Mouse (Mus musculus) hematopoietic stem cell, adult 5-6 weeks (primary cell): ENCODE measurements around the gene Olfr1428. TPM values are rescaled to one million over a fixed set of nuclear protein-coding genes. Genes with fewer than 3 reads are reported as not detected.
"Not testable (repeated sequence)": the region's sequence is repeated elsewhere in the genome, so short reads cannot be mapped to it uniquely, and the experiment has no call there.

Experiments used
- ATAC-seq, 2 experiments: fragments of 125-278 bp in 1 of 2; replicated peaks in 1 of 2; 2 replicates each; pipeline ENCODE4 v1.8.0; 2016 to 2017; ENCODE audit warnings: inconsistent platforms in 2 of 2, mild to moderate bottlenecking in 2 of 2, moderate number of reproducible peaks in 2 of 2, low read depth in 1 of 2, moderate TSS enrichment in 1 of 2; ENCODE audit not compliant: low FRiP score in 2 of 2, poor library complexity in 2 of 2, severe bottlenecking in 2 of 2, insufficient read depth in 1 of 2, low TSS enrichment in 1 of 2
- total RNA-seq: library from RNA; stranded (forward); fragments of 172-1452, 232-1000 nt; gene quantifications from 2 replicates; pipeline ENCODE4 v1.2.3, GENCODE M21; 2017

The Olfr1428 gene
- not detected in 2 replicates for total RNA-seq

DNA sequence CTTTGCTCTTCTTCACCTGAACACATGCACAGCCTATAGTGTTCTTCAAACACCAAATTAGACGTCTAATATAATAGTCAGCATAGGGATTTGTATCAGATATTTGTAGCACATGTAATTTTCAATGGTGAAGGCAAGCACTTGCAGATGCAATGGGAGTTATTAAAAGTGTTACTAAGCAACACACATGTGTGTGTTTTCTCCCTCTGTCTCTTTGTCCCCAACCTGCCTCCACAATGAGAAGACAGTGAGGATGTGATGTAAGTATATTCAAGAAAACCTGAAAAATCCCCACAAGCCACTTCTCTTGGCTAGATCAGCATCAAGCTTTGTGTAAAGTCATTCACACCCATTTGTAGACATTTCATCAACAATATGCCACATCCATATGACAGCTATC lies at the start of gene Olfr1428:
TSS of gene Olfr1428 (minus strand) at position 101 of the 400 bp plus-strand sequence.
- no peak for ATAC-seq

DNA sequence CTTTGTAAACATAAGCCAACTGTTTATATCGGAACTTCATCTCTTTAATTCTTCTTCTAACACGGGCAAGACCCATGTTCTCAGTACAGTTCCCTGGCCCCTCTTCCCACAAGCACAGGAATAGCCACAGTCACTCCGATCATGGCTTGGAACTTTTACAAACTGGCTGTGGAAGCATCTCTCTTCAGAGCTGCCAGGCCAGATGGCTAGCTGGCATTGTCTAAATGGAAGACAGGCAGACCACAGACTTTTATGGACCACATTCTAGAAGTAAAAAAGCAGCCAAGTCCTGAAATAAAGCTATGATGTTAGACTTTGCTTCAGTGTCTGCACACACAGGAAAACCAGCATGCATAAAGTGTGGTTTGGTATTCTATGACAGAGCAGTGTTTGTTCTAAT lies 29.8 kb upstream of the Olfr1428 start:
- no peak for ATAC-seq

DNA sequence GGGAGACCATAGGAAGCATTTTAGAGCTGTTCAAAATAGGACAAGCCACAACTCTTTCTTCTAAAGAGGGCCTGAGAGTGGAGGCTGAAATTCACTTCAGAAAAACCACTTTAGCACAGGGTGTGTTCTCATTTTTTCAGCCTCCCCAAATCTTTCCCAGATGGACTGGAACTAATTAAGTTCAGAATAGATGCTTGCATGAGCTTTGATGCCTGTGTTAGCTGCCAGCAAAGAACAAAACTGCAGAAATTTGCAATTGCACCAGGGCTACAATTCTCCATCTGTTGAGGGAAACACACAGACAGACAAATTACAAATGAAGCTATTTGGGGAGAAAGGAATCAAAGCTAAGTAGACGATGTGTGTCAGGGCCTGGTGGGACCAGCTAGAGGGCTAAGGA lies 27.7 kb upstream of the Olfr1428 start:
- ATAC-seq, result no peak

DNA sequence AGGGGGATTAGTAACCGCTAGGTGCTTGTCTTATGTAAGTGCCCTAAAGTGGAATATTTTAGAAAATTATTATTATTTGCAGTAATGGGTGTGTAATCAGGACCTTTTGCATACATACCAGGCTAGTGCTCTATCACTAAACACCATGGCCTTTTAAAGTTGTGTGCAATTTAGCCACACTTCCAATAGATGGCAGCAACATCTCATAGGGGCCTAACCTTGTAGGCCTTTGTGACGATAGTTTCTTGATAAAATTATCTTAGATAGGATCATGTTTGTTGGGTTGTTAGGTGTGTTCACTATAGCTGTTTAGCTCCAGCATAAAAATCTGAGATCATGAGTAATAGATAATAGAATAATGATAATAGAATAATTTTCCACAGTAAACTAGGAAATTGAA lies 18.6 kb upstream of the Olfr1428 start:
- ATAC-seq, result peak; percentile 66 to 69

DNA sequence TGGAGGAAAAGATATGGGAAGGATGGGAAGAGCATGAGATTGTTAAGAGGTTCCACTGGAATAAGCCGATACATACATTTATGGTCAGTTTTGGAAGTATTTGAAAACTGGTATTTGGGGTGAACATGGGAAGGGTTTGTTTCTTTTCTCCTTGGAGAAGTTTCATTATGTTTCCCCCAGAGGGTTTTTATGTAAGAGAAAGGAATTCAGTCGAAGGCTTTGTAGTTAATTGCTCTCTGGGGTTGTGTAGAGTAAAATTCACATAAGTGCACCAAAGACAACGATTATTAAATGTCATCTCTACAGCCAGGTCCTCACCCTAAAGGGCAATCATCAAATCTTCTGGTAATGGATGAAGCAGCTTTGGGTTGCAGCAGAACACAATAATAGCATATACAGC lies 7.4 kb upstream of the Olfr1428 start, which contains the start of gene Olfr76:
TSS of gene Olfr76 (minus strand) at position 101 of the 400 bp plus-strand sequence.
- ATAC-seq, result no peak

DNA sequence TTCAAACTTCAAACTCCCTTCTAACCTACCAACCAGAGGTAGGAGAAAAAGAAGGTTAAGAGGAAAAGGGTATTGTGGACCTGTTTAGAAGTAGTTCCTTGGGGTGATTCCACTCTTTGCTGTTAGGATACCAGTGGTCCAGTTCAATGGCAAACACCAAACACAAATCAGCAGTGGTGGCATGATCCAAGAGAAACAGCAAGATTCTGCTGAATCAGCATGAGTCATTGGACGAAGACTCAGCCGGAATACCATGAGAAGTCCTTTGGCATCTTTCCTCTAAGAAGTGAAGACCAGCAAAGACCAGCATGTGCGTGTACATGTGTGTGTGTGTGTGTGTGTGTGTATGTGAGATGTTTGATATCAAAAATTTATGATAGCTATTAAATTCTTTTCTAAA lies 767 bp upstream of the Olfr1428 start:
- ATAC-seq, result no peak

DNA sequence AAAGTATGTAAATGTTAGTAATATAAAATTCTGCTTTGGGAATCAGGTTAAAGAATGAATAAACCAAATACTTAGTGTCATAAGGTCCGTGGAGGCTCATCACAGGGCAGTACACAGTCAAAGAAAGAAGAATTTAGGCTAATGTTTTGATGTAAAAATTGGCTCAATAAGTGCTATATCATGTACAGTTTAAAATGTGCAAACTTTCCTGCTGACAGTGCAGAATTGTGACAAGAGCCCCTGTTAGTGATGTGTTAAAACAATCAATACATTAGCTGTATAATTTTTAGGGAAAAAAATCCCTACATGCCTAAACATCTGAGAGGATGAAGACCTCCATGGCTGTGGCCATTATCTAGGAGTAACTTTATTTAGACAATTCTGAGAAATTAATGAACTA lies 1.9 kb downstream of the Olfr1428 start:
- ATAC-seq, result no peak

DNA sequence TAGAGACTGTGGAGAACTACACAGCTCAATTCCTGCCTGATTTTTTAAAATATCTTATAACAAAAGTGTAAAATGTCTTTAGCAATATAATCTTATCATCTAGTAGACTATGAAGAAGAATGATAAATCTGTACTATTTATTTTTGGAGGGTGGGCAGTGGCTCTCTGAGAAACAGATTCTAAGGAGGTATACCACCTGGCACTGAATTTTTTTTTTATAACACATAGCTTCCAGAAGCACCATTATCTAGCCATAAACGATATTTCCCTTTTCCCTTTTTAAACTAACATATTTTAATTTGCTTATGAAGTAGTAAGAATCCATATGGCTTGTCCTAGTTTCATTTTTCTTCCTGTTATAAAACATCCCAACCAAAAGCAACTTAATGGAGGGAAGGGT lies 11.2 kb downstream of the Olfr1428 start:
- ATAC-seq, result no peak

DNA sequence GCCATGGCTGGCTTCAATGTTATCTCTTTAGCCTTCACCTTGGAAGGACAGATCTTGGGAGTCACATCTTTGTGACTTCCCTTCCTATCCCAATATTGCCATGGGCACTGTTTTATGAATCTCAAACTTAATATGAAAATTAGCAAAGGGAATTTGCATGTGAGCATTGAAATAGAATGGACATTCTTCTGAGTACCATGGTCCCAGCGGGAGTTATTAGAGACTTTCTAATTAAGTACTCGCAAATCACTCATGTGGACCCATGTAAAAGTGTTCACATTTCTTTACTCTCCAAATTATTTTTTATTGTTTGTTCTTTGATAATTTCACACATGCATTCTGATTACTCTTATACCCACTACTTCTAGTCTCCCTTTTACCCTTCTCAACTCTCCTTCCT lies 12.5 kb downstream of the Olfr1428 start, which contains the start of gene Olfr1427:
TSS of gene Olfr1427 (minus strand) at position 101 of the 400 bp plus-strand sequence.
- no peak for ATAC-seq

DNA sequence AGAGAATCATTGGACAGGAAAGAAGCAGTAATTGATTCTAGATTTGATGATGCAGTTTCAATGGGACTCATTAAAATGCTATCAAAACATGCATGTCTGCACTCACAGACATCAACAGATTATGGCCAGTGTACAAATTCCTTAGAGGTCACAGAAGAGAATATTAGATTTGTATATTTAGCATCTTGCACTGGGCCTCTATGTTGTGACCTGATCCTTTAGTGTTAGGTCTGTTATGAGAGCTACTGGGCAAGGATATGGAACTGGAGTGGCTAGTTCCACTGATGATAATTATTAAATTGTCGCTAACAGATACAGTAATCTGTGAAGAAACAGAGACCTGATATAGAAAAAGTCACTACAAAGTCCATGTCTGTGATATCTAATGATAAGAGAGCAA lies 23.8 kb downstream of the Olfr1428 start, which contains the start of gene Olfr1426:
TSS of gene Olfr1426 (minus strand) at position 101 of the 400 bp plus-strand sequence.
- ATAC-seq, result no peak

DNA sequence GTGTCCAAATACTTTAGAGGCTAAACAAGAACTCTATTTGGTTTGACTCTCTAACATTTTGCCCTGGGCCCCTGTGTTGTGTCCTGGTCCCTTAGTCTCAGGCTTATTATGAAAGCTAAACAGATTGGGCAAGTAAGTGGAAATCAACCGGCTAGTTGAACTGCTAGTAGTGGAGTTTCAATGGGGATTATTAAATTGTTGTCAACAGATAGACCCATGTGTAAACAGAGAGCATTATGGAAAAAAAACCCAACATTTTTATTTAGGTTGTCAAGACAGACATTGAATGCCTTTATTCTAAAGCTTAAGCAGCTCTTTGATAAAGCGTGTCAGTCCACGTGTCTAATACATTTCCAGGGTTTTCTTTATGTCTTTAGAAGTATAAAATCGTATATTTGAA lies 38.1 kb downstream of the Olfr1428 start, which contains the start of gene Olfr1425:
TSS of gene Olfr1425 (minus strand) at position 101 of the 400 bp plus-strand sequence.
- not testable (repeated sequence) for ATAC-seq

DNA sequence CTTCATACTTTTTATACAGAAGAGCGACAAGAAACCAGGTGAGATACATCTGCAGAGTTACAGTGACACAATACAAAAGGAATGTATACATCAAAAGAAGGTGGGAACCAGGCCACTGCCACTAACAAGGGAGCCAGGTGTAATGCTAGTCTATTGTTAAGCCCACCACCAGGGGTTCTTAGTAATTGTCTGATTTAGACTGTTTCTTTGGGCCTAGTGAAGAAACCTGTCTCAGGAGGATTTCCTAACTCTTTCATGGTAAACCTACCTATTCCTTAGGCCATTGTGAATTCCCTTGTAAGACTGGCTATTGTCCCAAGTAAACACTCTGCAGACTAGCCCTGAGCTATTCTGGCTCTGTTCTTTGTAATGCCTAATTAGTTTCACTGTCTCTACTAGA lies 46.2 kb downstream of the Olfr1428 start:
- ATAC-seq, result not testable (repeated sequence)

DNA sequence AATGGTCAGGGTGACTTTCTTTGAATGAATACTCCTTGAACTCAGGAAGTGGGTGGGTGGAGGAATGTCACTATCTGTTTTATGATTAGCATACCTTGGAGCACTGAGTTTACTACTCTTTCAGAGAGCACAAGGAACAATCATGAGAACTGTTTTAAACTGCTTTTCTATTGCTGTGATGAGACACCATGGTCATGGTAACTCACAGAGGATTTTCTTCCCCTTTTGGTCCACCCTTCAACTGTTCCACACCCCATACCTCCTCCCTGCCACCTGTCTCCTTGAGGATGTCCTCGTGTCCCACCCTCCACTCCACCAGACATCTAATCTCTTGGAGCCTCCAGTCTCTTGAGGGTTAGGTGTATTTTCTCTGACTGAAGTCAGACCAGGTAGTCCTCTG lies 47.9 kb downstream of the Olfr1428 start:
- ATAC-seq, result not testable (repeated sequence)

DNA sequence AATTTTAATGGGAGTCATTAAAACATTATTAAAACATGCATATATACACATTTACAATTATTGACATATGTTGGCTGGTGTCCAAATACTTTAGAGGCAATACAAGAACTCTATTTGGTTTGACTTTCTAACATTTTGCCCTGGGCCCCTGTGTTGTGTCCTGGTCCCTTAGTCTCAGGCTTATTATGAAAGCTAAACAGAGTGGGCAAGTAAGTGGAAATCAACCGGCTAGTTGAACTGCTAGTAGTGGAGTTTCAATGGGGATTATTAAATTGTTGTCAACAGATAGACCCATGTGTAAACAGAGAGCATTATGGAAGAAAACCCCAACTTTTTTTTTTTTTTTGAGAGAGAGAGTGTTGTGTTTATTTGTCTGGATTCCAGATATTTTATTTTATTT lies 53.1 kb downstream of the Olfr1428 start, which contains the start of gene Olfr1424:
TSS of gene Olfr1424 (minus strand) at position 101 of the 400 bp plus-strand sequence.
- not testable (repeated sequence) for ATAC-seq

Other genes with a start within 250 kb of the Olfr1428 start
- gene Olfr1419, start 240.8 kb downstream of the Olfr1428 start, total RNA-seq, result not detected in 2 replicates
- gene Olfr1420, start 229.3 kb downstream of the Olfr1428 start, total RNA-seq, result not detected in 2 replicates
- gene Patl1, start 203.5 kb downstream of the Olfr1428 start, total RNA-seq, result 14.8 and 14.9 TPM in 2 replicates
- gene Osbp, start 150.0 kb downstream of the Olfr1428 start, total RNA-seq, result 35.0 and 39.5 TPM in 2 replicates
- gene Olfr1423, start 74.6 kb downstream of the Olfr1428 start, total RNA-seq, result not detected in 2 replicates
- not detected in 2 replicates for gene Olfr1424, start 53.2 kb downstream of the Olfr1428 start, total RNA-seq
- not detected in 2 replicates for gene Olfr1425, start 38.2 kb downstream of the Olfr1428 start, total RNA-seq
- gene Olfr1426, start 23.9 kb downstream of the Olfr1428 start, total RNA-seq, result not detected in 2 replicates
- not detected in 2 replicates for gene Olfr1427, start 12.6 kb downstream of the Olfr1428 start, total RNA-seq
- not detected in 2 replicates for gene Olfr76, start 7.3 kb upstream of the Olfr1428 start, total RNA-seq
- not detected in 2 replicates for gene Olfr1555-ps1, start 54.2 kb upstream of the Olfr1428 start, total RNA-seq
- gene Olfr1431, start 84.7 kb upstream of the Olfr1428 start, total RNA-seq, result not detected in 2 replicates
- not detected in 2 replicates for gene Olfr1432, start 116.7 kb upstream of the Olfr1428 start, total RNA-seq
- not detected in 2 replicates for gene Olfr262, start 125.8 kb upstream of the Olfr1428 start, total RNA-seq
- not detected in 2 replicates for gene Olfr235, start 145.1 kb upstream of the Olfr1428 start, total RNA-seq
- not detected in 2 replicates for gene Olfr1434, start 164.0 kb upstream of the Olfr1428 start, total RNA-seq
- gene Olfr1436, start 183.2 kb upstream of the Olfr1428 start, total RNA-seq, result not detected in 2 replicates
- not detected in 2 replicates for gene Olfr1437, start 209.2 kb upstream of the Olfr1428 start, total RNA-seq
- not detected in 2 replicates for gene Olfr1438-ps1, start 220.0 kb upstream of the Olfr1428 start, total RNA-seq